Mouse (Mus musculus) inflammation-experienced regulatory T-cells, adult 6 months (primary cell): ENCODE results near the gene Platr17. TPM values are rescaled to one million over a fixed set of nuclear protein-coding genes. Genes with fewer than 3 reads are reported as not detected.
"Not testable (repeated sequence)": the region's sequence is repeated elsewhere in the genome, so short reads cannot be mapped to it uniquely, and the experiment has no call there.

Experiments
- ATAC-seq: one replicate; pipeline ENCODE4 v1.8.0; 2017
- polyA plus RNA-seq, 3 experiments: library from polyadenylated mRNA; unstranded; fragments of 100-300 nt; shearing (Covaris generic); gene quantifications; one replicate each; pipeline ENCODE4 v1.2.1; 2017

Gene Platr17
- polyA plus RNA-seq, 3 experiments from 2014 or later = 5.3 to 10.1 (median 5.4) TPM

DNA sequence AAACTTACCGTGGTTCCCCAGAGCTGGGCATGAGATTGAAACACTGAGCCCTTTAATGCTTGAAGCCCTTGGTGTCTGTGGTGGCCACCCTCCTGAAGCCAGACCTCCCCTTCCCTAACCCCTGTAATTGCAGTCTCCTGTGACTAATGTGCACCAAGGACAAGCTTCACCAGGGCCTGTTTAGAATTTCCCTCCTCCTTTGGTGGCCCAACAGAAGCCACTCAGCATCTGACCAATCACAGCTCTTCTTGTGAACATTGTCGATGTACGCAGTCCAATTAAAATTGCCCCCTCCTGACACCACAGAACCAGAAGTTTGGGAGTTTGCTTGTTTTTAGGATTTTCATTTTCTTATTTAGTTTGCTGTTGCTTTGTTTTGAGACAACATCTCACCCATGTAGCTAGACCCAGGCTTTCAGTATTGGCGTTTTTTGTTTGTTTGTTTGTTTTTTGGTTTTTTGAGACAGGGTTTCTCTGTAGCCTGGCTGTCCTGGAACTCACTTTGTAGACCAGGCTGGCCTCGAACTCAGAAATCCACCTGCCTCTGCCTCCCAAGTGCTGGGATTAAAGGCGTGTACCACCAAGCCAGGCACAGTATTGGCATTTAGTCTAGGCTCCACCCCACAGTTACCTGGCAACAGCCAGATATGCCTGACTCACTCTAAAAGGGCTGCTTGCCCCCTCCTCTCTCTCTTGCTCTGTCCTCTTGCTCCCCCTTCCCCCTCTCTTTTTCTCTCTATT is 854 bp upstream of the Platr17 start:
- not testable (repeated sequence) for ATAC-seq

DNA sequence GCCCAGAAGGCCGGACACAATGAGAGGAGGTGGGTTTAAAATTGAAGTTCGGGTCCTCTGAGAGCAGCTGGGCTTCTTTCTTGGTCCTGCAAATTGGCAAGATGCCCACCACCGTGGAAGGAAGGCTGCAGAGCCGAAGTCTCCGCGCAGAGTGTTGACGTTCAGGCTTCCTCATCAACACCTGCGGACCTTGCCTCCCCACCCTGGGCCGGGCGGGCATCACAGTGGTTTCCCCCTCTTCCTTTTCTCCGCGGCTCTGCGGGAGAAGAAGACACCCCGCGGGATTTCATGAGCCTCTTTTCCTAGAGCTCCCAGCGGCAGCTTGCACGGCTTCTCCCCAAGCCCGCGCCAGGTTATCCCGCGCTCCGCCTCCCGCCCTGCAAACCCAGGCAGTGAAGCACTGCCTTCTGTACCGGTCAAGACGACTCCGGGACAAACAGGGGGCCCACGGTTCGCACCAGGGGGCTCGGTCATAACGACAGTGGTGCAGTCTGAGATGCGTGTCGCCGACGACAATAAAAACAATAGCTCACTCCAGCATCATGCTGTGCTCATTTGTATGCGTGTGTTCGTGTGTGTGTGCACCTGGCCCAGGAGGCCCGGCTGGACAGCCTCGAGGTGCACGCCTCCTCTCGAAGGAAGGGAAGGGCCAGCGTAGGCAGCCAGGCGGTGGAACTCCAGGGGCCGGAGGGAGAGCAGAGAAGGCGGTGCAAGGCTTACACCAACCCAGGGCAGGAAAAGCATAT is 3.6 kb downstream of the Platr17 start:
- no peak for ATAC-seq

DNA sequence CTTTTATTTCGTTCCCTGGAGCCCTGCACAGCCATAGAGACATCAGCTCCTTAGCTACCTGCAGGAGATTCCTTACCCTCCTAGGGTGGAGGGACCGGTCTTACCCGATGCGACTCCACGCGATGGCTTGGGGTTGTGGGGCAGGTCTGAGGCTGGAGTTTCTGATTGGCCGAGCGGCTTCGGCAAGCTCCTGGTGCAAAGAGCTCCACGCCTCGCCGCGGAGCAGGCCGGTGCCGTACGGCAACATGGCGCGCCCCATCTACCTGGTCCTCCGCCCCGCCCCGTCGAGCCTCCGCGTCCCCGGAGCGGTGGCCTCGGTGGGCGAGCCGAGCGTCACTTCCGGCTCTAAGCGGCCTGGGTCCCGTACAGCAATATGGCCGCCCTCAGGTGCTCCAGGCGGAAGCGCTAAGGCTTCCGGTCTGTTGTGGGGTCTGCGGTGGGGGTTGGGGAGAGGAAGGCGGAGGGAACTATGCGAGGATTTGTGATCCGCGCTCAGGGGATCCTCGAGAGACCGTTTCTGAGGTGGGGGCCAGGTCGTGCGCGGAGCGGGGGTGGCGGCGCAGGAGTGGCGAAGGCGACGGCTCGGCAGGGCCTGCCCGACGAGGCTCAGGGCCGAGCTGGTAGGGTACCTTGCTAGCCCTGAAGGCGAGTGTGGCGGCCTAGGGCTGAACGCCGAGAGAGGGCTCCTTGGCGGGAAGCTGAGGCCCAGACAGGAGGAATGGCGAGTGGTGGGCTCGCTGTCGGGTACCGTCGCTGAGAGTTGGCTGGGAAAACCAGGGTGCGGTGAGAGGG is 4.3 kb downstream of the Platr17 start, which contains the start of gene Daxx:
Gene Daxx, plus strand, starts transcription at position 338 of the 792 bp plus-strand sequence.
- peak; percentile 89 for ATAC-seq

DNA sequence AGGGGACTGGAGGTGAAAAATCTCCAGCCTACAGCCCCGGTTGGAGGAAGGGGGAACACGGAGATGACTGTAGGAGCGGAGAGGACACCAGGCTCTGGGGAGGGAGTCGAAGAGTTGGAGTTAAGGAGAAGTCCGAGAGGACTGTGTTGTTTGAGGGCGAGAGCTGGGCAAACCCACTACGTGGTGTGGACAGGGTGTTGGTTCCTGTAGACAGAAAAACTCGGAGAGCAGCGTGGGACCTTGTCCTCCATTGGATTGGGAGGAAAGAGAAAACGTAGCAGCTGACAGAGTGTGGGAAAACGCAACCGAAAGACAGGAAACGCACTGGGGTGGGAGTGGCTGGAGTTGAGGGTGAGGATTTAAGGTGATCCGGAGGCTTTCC is 4.9 kb downstream of the Platr17 start:
- peak; percentile 15 for ATAC-seq

DNA sequence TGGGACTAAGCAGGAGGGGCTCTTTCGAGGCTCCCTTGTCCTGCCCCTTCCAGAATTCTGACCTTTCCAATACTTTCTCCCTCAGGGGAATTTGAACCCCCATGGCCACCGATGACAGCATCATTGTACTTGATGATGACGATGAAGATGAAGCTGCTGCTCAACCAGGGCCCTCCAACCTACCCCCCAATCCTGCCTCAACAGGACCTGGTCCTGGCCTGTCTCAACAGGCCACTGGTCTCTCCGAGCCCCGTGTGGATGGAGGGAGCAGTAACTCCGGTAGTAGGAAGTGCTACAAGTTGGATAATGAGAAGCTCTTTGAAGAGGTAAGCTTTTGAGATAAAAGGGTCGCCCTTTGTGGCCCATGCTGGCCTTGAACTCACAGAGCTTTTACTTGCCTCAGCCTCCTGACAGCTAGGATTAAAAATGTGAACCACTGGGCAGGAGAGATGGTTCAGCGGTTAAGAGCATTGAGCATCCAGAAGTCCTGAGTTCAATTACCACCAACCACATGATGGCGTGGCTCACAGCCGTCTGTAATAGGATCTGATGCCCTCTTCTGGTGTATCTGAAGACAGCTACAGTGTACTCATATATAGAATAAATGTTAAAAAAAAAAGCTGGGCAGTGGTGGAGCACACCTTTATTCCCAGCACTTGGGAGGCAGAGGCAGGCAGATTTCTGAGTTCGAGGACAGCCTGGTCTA is 5.6 kb downstream of the Platr17 start:
- ATAC-seq = no peak

DNA sequence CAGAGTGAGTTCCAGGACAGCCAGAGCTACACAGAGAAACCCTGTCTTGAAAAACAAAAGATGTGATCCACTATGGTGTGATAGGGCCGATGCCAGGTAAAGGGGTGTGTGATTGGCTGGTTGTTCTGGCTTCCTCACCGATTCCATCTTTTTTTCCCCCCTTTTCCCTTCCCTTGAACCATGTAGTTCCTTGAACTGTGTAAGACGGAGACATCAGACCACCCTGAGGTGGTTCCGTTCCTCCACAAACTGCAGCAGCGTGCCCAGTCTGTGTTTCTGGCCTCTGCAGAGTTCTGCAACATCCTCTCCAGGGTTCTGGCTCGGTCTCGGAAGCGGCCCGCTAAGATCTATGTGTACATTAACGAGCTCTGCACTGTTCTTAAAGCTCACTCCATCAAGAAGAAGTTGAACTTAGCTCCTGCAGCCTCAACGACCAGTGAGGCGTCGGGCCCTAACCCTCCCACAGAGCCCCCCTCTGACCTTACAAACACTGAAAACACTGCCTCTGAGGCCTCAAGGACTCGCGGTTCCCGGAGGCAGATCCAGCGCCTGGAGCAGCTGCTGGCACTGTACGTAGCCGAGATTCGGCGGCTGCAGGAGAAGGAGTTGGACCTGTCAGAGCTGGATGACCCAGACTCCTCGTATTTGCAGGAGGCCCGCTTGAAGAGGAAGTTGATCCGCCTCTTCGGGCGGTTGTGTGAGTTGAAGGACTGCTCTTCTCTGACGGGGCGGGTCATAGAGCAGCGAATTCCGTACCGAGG is 6.3 kb downstream of the Platr17 start:
- ATAC-seq = no peak

DNA sequence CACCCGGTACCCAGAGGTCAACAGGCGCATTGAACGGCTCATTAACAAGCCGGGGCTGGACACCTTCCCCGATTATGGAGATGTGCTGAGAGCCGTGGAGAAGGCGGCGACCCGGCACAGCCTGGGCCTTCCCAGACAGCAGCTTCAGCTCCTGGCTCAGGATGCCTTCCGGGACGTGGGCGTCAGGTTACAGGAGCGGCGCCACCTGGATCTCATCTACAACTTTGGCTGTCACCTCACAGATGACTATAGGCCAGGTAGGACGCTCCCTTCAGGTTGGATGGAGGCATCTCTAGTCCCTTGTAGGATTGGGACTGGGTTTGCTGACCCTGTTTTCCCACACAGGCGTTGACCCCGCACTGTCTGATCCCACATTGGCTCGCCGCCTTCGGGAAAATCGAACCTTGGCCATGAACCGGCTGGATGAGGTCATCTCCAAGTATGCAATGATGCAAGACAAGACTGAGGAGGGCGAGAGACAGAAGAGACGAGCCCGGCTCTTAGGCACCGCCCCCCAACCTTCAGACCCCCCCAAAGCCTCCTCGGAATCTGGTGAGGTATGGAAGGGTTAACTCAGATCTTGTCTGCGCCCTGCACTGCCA is 7.0 kb downstream of the Platr17 start:
- no peak for ATAC-seq

DNA sequence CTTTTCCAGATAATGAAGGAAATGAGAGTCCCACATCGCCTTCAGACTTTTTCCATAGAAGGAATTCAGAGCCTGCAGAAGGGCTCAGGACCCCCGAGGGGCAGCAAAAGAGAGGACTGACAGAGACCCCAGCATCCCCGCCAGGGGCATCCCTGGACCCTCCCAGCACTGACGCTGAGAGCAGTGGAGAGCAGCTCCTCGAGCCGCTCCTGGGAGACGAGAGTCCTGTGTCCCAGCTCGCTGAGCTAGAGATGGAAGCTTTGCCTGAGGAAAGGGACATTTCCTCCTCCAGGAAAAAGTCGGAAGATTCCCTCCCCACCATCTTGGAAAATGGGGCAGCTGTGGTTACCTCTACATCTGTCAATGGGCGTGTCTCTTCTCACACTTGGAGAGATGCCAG is 8.3 kb downstream of the Platr17 start:
- ATAC-seq = no peak

DNA sequence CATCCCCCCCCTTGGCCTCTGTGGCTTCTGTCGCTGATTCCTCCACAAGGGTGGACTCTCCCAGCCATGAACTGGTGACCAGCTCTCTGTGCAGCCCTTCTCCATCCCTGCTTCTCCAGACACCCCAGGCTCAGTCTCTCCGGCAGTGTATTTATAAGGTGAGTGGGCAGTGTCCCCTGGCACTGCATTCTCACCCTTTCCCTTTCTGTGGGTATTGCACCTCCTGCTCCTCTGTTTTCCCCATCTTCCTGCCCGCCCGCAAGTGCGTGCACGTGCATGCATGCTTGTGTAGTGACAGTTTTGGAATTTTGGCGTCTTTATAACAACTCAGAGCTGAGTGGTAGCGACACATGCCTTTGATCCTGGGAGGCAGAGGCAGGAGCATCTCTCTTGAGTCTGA is 9.0 kb downstream of the Platr17 start:
- ATAC-seq = no peak

DNA sequence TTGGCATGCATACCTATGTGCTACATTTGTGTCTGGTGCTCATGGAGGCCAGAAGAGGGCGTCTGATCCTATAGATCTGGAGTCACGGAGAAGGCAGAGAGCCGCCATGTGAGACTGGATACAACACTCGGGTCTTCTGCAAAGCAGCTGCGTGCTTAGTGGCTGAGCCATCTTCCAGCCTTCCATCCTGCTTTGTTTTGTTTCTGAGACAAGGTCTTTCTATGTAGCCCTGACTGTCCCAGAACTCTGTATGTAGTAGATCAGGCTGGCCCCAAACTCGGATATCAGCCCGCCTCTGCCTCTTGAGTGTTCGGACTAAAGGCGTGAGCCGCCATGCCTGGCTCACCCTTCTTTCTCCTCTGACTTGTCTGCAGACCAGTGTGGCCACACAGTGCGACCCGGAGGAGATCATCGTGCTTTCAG is 10.0 kb downstream of the Platr17 start:
- ATAC-seq = no peak

DNA sequence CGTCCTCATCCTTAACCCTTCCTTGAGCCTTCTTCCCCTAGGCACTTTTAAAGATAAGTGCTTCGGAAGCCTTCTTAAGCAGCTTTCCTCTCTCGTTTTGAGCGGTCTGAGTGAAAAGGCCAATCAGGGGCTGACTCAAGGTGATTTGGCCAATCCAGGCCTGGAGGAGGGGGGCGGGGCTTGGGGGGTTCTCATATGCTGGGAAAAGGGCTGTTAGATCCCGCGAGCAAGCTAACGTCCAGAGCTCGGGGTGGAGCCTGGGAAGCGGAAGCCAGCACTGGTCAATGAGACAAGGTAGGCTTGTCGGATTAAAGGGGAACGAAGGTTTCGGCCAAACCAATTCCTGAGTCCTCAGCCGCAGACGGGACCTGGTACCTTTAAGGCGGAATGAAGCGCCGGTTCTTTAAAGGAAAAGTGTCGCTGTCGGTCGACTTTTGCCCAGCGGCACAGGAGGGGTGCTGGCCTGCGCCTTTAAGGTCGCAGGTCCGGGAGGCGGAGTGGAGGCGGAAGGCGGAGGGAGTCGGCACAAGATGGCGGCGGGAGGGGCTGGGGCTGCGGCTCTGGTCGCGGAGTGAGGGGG is 10.8 kb downstream of the Platr17 start, which contains the start of the genes Tapbp and Zbtb22:
Gene Tapbp, plus strand, starts transcription at position 229 of the 580 bp plus-strand sequence.
Gene Zbtb22, plus strand, starts transcription at position 234 of the 580 bp plus-strand sequence.
- ATAC-seq = peak; percentile 70

DNA sequence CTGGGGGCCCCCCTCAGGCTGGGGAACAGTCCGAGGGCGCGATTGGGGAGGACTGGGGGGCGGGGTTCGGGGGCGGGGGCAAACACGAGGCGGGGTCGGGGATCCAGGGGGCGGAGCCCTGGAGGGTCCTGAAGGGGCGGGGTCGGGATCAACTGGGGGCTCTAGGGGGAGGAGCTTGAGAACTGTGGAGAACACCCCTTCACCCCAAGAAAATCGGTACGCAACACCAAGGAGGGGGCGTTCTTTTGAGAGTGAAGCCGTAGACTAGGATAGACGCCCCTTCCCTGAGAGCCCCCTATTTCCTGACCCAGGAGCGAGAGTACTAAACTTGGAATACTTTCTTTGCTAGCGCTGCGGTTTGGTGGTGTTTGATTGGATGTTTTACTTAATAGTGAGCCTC is 11.4 kb downstream of the Platr17 start:
- ATAC-seq = no peak

DNA sequence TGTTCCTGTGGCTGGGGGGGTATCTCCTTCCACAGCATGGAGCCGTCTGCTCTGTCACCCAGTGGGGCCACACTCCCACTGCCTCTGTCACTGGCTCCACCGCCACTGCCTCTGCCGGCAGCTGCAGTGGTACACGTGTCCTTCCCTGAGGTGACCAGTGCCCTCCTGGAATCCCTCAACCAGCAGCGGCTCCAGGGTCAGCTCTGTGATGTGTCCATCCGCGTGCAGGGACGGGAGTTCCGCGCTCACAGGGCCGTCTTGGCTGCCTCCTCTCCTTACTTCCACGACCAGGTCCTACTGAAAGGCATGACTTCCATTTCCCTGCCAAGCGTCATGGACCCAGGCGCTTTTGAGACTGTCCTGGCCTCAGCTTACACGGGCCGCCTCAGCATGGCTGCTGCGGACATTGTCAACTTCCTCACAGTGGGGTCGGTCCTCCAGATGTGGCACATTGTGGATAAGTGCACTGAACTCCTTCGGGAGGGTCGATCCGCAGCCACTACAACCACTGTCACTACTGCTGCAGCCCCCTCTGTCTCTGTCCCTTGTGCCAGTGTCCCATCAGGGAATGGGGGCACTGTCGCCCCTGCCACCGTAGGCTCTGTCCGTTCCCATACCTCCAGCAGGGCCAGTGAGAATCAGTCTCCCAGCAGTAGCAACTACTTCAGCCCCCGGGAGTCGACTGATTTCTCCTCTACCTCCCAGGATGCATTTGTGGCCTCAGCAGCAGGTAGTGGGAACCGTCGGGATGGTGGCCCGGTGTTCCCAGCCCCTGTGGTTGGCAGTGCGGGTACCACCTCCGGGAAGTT is 12.1 kb downstream of the Platr17 start:
- no peak for ATAC-seq

DNA sequence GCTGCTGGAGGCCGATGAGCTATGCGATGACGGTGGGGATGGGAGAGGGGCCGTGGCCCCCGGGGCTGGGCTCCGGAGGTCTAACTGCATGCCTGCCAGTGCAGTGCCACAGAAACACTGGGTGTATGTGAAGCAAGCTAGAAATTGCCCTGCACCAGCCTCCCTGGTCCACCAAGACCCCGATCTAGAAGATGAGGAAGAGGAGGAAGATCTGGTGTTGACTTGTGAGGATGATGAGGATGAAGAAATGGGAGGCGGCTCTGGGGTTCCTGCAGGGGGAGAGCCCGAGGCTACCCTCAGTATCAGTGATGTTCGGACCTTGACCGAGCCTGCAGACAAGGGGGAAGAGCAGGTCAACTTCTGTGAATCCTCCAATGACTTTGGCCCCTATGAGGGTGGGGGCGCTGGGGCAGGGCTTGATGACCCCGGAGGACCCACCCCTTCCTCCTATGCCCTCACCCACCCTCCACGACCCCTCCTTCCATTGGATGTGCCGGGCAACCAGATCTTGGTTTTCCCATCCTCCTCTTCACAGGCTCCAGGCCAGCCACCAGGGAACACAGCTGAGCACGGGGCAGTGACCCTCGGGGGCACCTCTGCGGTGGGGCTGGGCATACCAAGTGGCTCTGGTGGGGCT is 12.8 kb downstream of the Platr17 start:
- no peak for ATAC-seq

DNA sequence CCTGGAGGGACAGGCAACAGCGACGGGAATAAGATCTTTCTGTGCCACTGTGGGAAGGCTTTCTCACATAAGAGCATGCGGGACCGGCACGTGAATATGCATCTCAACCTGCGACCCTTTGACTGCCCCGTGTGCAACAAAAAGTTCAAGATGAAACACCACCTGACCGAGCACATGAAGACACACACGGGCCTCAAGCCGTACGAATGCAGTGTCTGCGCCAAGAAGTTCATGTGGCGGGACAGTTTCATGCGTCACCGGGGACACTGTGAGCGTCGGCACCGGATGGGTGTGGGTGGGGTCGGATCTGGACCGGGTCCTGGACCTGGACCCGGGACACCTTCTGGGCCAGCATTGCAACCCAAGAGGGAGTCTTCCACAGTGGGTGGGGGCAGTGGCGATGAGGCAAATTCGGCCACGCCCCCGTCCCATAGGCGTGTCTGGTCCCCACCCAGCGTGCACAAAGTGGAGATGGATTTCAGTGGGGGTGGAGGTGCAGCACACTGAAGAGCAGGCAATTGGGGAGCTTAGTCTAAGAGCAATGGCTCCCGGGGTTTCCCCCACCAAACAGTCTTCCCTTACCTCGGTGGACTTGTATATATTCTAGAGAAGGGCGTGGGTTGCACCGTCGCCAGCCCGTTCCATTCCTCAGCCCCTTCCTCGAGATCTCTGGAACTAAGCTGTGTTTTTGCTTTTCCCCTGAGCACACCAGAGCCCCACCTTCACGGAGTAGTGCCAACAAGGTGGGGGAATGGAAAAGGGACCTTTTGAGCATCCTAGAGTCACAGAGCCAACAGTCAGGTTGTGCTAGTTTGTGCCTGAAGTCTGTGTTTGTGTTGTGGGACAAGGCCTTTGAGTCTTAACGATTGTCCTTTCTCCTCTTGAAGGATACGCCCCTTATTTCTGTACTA is 13.6 kb downstream of the Platr17 start:
- peak; percentile 7 for ATAC-seq

DNA sequence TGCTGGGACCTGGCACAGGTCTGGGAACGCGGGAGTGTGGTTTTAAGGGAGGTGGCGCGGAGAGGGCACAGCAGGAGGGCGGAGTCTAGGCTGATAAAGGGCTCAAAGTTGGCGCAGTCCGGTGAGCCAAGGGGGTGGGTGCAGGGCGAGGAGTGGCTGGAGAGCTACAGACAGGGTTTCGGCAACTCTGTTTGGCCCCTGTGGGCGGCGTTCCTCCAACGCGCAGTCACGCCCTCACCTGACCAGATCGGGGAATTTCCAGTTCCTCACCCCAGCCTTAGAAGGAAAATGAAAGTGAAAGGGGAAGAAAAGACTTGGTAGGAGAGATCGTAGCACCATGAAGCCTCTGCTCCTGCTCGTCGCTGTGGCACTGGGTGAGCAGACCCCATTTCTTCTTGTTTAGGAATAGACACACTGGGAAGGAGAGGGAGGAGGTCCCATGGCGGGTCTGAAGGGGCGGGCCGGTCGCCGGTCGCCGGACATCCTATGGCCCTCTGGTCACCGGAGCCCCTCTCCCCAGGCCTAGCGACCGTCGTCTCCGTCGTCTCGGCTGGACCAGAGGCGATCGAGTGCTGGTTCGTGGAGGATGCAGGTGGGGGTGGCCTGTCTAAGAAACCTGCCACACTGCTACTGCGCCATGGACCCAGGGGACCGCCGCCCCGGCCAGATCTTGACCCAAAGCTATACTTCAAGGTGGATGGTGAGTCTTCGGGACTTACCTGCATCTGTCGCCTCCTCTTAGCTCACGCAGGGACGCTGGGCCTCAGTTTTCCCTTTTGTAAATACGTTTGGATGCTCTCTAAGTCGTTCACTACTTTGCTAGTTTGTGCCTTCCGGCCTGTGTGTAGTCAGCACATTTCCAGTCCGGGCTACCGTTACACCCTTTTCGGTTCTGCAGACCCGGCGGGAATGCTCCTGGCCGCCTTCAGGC is 14.7 kb downstream of the Platr17 start:
- ATAC-seq = peak; percentile 66
